Mouse (Mus musculus): Measurements from ENCODE around the gene Fam53a.

Gene Fam53a

GRCm38 (mm10) chr5:33632526-33632925 lies 3.1 kb upstream of the Fam53a start:
- DNase-seq (ENCODE audit: low read depth, low spot score), result no peak

- DNase-seq (ENCODE audit: low read depth, low spot score), result no peak
These were observed 1.2 kb upstream of the Fam53a start for GRCm38 (mm10) chr5:33630615-33631014.

- DNase-seq (ENCODE audit: low read depth, low spot score), result peak; percentile 58
These were observed 626 bp upstream of the Fam53a start for GRCm38 (mm10) chr5:33630061-33630460.

- peak; percentile 77 for DNase-seq (ENCODE audit: low read depth, low spot score)
These were observed 575 bp downstream of the Fam53a start for GRCm38 (mm10) chr5:33628820-33629300.

GRCm38 (mm10) chr5:33627968-33628367 lies 1.5 kb downstream of the Fam53a start:
- no peak for DNase-seq (ENCODE audit: low read depth, low spot score)

GRCm38 (mm10) chr5:33623766-33624165 lies 5.7 kb downstream of the Fam53a start:
- no peak for DNase-seq (ENCODE audit: low read depth, low spot score)

GRCm38 (mm10) chr5:33622671-33623070 lies 6.8 kb downstream of the Fam53a start:
- DNase-seq (ENCODE audit: low read depth, low spot score), result no peak

GRCm38 (mm10) chr5:33614391-33614790 lies 15.0 kb downstream of the Fam53a start:
- DNase-seq (ENCODE audit: low read depth, low spot score), result no peak

- DNase-seq (ENCODE audit: low read depth, low spot score), result no peak
These were observed 17.6 kb downstream of the Fam53a start for GRCm38 (mm10) chr5:33611795-33612194.

GRCm38 (mm10) chr5:33609226-33609625 lies 20.2 kb downstream of the Fam53a start:
- no peak for DNase-seq (ENCODE audit: low read depth, low spot score)

- DNase-seq (ENCODE audit: low read depth, low spot score), result no peak
These were observed 22.0 kb downstream of the Fam53a start for GRCm38 (mm10) chr5:33607434-33607833.

- no peak for DNase-seq (ENCODE audit: low read depth, low spot score)
These were observed 22.8 kb downstream of the Fam53a start for GRCm38 (mm10) chr5:33606631-33607030.

GRCm38 (mm10) chr5:33605314-33605713 lies 24.1 kb downstream of the Fam53a start:
- no peak for DNase-seq (ENCODE audit: low read depth, low spot score)

- DNase-seq (ENCODE audit: low read depth, low spot score), result peak; percentile 60
These were observed 35.8 kb downstream of the Fam53a start for GRCm38 (mm10) chr5:33593620-33594019.

GRCm38 (mm10) chr5:33589221-33589888 lies 40.1 kb downstream of the Fam53a start:
- DNase-seq (ENCODE audit: low read depth, low spot score), result peak; percentile 76

GRCm38 (mm10) chr5:33588066-33588465 lies 41.4 kb downstream of the Fam53a start:
- DNase-seq (ENCODE audit: low read depth, low spot score), result no peak

GRCm38 (mm10) chr5:33587498-33588058 lies 41.9 kb downstream of the Fam53a start:
- DNase-seq (ENCODE audit: low read depth, low spot score), result no peak

GRCm38 (mm10) chr5:33580336-33580735 lies 49.1 kb downstream of the Fam53a start:
- DNase-seq (ENCODE audit: low read depth, low spot score), result no peak

GRCm38 (mm10) chr5:33574207-33574606 lies 55.2 kb downstream of the Fam53a start:
- no peak for DNase-seq (ENCODE audit: low read depth, low spot score)

GRCm38 (mm10) chr5:33565886-33566285 lies 63.5 kb downstream of the Fam53a start:
- DNase-seq (ENCODE audit: low read depth, low spot score), result no peak

- no peak for DNase-seq (ENCODE audit: low read depth, low spot score)
These were observed 73.0 kb downstream of the Fam53a start for GRCm38 (mm10) chr5:33556277-33556995.
